Mouse (Mus musculus) small intestine, adult 2 months (tissue): Measurements from ENCODE around the gene Fermt3. TPM values are rescaled to one million over a fixed set of nuclear protein-coding genes. Genes with fewer than 3 reads are reported as not detected.
A peak's percentile ranks its signal among the peaks of the same experiment; 100 is the strongest.

Source experiments
- H3K27ac ChIP-seq: fragments of 200-500 bp; 2 replicates; pipeline ENCODE4 v1.5.1; 2012; ENCODE audit warnings: low read depth, low read length, control low read depth, inconsistent platforms; ENCODE audit not compliant: insufficient read depth
- H3K27me3 ChIP-seq: fragments of 200-500 bp; 2 replicates; pipeline ENCODE4 v1.6.1; 2012; ENCODE audit warnings: mild to moderate bottlenecking, moderate library complexity, low read length, inconsistent platforms; ENCODE audit not compliant: control insufficient read depth, insufficient read depth
- H3K36me3 ChIP-seq: fragments of 200-500 bp; 2 replicates; pipeline ENCODE4 v1.6.1; 2012; ENCODE audit warnings: mild to moderate bottlenecking, low read length, control low read depth, inconsistent platforms; ENCODE audit not compliant: control insufficient read depth, insufficient read depth
- H3K4me1 ChIP-seq: fragments of 200-500 bp; 2 replicates; pipeline ENCODE4 v1.6.1; 2012; ENCODE audit warnings: low read length, inconsistent platforms, mixed read lengths; ENCODE audit not compliant: control insufficient read depth, insufficient read depth, insufficient read length
- H3K4me3 ChIP-seq: fragments of 200-500 bp; 2 replicates; pipeline ENCODE4 v1.5.1; 2012; ENCODE audit warnings: low read depth, mild to moderate bottlenecking, control low read depth, inconsistent platforms, low read length, moderate library complexity
- CTCF ChIP-seq: fragments of 200-500 bp; IDR thresholded peaks from 2 replicates; pipeline ENCODE4 v1.5.1; 2012; ENCODE audit warnings: low read depth, mild to moderate bottlenecking, control low read depth, inconsistent platforms, low read length, moderate library complexity, mixed read lengths; ENCODE audit not compliant: insufficient replicate concordance, insufficient read length; ENCODE audit errors: extremely low read depth
- POLR2A ChIP-seq: fragments of 200-500 bp; IDR thresholded peaks from 2 replicates; pipeline ENCODE4 v1.6.1; 2012; ENCODE audit warnings: low read depth, mild to moderate bottlenecking, control low read depth, inconsistent platforms, low read length, moderate library complexity
- WGBS: fragments of 180-500 bp; shearing (Covaris S2); methylation state at CpG from one replicate; pipeline ENCODE4 v1.1.7; 2018; 5-methylcytosine and 5-hydroxymethylcytosine counted together
- polyA plus RNA-seq: library from polyadenylated mRNA; depleted of rRNA; stranded (reverse); fragments of >200 nt; gene quantifications from 2 replicates; pipeline ENCODE4 v1.2.3, GENCODE M21; 2012

Fermt3 gene
- polyA plus RNA-seq, 1 experiment, result 18.6 TPM

DNA sequence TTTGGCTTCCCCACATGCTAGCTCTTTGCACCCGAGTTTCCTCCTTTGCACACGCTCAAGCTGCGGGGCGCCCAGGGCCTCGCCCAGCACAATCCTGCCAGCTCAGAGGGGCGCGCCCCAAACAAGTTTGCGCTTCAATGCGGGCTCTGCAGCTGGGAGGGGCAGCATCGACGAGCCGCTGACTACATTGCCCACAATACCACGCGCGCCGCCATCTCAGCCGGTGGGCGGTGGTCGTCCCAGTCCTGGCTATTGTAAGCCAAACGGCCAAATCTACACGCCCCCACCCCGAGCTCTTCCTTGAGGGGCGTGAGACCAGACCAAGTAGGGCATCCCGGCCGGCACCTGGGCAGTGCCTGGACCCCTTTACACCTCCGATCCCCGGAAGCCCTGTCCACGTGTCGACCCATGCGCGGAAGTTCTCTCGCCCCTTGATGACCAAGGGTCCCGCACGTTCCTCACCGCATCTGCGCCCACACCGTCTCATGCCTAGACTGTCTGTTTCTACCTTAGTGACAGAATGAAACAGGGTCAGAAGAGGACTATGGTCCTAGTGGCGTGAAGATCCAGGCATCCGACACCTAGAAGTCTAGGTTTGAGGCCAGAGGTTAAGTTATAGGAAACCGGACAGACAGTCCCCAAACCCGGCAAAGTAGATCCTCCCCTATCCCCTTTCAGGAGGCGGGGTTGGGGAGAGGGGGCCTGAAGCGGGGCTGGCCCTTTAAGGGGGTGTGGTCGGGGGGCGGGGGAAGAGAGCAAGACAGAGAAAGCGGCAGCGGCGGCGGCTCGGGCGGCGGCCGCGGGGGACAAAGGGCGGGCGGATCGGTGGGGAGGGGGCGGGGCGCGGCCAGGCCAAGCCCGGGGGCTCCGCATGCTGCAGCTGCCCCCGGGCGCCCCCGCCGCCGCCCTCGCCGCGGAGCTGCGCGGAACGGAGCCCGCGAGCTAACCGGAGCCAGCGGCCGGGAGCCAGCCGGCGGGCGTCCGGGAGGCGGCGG, 44.8 kb downstream of the Fermt3 start, which contains the start of gene Ppp1r14b:
TSS of gene Ppp1r14b (plus strand) at position 758 of the 995 bp plus-strand sequence.
- TF ChIP-seq CTCF (no peak), POLR2A (peak; percentile 34)
- peaks cover 11% of the 10 kb centered on the region for H3K36me3 ChIP-seq
- H3K27ac ChIP-seq, result peak within 1 kb of the TSS; percentile 70
- peak within 1 kb of the TSS; percentile 69 for H3K4me3 ChIP-seq
- 2% methylated on average over 82 of the region's 84 CpGs for WGBS
- H3K4me1 ChIP-seq, result peaks cover 32% of the 10 kb centered on the region
- no peaks in the 10 kb centered on the region for H3K27me3 ChIP-seq

DNA sequence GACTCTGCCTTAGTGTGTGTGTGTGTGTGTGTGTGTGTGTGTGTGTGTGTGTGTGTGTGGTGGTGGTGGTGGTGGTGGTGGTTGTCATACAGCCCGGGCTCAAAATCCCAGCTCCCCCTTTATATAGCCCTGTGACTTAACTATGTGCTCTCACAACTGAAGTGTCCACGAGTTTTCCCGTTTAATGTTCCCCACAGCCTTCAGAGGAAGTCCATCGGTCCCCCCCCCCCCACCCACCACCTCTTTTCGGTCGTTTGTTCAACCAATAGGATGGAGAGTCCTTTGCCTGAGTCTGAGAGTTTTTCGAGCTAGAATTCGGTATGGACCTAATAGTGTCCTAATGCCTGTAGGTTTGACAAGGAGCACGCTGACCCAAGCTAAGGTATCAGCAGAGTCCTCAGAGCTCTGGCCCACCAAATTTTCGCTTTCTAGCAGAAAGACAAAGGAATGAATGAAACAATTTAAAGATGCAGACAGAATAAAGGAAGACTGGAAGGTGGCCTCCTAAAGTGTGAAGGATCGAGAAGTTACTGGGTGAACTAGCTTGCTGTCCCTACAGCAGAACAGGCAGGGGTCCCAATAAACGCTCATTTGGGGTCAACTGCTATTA, 45.6 kb downstream of the Fermt3 start:
- H3K36me3 ChIP-seq, result peaks cover 11% of the 10 kb centered on the region
- peak overlapping the region; percentile 29 for H3K27ac ChIP-seq
- WGBS, result 36% methylated on average over 12 of the region's 12 CpGs
- no peaks in the 10 kb centered on the region for H3K27me3 ChIP-seq
- H3K4me3 ChIP-seq, result peak overlapping the region; percentile 69
- peaks cover 26% of the 10 kb centered on the region for H3K4me1 ChIP-seq
- no peak for TF ChIP-seq CTCF
- no peak for TF ChIP-seq POLR2A

DNA sequence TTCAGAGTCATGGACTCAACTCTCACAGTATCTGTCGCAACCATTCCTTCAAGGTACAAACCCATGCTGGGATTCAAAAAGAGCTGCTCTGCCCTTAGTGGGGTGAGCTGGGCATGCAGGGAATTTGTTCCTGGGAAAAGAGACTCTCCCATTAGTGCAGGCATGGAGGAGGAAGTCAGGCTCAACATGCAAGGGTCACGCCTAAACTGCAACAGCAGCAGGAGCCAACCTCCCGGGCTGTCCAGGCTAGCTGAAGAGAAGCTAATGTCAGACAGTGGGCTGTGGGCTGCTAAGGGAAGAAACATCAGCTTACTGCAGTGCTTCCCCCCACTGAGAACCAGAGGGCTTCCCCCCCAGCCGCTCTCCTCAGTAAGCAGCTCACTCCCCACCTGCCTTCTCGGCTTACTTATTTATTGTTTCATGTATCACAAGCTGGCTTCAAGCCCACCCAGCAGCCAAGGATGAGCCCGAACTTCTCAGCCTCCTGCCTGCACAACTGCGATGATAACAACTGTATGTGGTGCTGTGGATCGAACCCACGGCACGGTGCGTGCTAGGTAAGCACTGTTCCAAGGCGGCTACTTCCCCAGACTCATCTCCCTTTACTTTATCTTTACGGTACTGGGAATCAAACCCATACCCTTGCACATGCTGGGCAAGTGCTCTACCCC, 46.9 kb downstream of the Fermt3 start:
- Histone ChIP-seq H3K4me3 (no peak overlapping the region), H3K36me3 (peaks cover 2% of the 10 kb centered on the region), H3K27ac (no peak overlapping the region), H3K27me3 (no peaks in the 10 kb centered on the region), H3K4me1 (peaks cover 23% of the 10 kb centered on the region)
- 70% methylated on average over 13 of the region's 13 CpGs for WGBS
- TF ChIP-seq CTCF (no peak), POLR2A (no peak)

DNA sequence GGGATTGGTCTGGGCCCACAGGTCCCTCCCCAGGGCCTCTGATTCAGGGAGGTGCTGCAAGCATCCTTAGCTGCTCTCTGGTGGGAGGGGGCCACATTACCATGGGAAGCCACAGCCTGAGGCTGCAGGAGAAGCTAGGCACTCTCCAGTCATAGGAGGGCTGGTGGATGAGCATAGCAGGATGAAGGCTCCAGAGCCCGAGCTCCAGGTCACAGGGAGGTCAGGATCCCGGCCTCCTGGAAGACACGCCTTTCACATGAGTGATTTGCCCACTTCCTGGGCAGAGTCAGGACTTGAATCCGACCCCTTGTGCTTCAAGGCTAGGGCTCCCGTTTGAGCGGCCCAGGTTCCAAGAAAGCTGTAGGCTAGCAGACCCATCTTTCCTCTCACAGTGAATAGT, 47.6 kb downstream of the Fermt3 start:
- WGBS, result 41% methylated on average over 6 of the region's 6 CpGs
- peaks cover 3% of the 10 kb centered on the region for H3K36me3 ChIP-seq
- TF ChIP-seq CTCF, result no peak
- no peak for TF ChIP-seq POLR2A
- peaks cover 26% of the 10 kb centered on the region for H3K4me1 ChIP-seq
- no peak overlapping the region for H3K4me3 ChIP-seq
- H3K27ac ChIP-seq, result peak overlapping the region; percentile 84; the same call in 1 of the 2 replicates
- H3K27me3 ChIP-seq, result no peaks in the 10 kb centered on the region

DNA sequence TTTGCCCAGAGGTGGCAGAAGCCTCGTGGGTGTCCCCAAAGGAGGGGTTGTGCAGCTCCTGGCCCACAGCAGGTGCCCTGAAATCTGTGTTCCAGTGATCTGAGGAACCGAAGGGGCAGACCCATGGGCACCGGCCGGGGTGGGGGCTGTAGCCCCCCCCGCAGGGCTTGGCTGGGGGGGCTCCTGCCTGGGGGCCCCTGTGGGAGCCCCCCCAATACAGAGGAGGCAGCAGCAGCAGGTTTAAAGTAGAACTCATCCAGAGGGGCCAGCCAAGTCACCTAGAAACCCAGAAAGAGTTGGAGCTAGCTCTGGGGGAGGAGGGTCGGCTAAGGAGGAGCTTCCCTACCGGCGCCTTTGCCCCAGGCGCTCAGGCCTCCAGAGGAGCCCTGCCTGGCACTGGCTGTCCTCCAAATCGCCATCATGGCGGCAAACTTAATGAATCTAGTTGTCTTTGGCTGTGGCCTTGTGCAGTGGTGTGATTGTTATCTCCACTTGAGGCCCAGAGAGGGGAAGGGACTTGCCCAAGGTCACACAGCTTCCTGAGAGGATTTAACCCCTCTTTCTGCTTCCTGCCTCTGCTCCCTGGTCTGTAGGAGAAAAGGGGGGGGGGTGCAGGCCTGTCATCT, 48.7 kb downstream of the Fermt3 start:
- TF ChIP-seq POLR2A, result no peak
- TF ChIP-seq CTCF, result no peak
- WGBS, result 13% methylated on average over 11 of the region's 11 CpGs
- Histone ChIP-seq H3K27ac (peak overlapping the region; percentile 84), H3K27me3 (no peaks in the 10 kb centered on the region), H3K4me3 (peak overlapping the region; percentile 92), H3K4me1 (peaks cover 32% of the 10 kb centered on the region), H3K36me3 (peaks cover 14% of the 10 kb centered on the region)

DNA sequence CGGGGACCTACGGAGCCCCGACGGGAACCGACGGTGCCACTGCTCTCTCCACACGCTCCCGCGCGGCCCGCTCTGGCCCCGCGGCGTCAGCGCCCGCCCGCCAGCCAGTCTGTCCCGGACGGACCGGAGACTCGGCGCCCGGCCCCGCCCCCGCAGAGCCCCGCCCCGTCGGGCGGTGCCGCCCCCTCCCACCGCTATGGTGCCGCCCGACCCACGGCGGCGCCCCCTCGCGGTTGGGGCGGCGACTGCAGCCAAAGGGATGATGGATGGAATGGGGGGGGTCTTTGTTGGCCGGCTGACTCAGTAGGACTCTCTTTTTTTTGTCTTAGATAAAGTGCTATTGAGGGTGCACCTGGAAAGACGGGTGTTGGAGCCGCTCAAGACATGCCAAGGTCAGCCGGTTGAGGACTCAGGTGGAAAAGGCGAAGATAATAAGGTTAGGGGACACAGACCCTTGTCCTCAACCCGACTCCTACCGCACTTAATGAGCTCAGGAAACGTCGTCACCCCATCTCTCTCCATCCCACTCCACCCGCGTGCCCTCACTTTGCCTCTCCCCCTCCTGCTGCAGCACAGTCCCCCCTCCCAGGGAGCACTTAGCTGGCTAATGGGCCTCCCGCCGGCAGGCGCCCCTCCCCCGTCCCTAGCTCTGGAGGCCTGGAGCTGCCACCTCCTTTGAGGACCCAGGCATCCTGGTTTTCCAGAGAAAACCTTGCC, 49.4 kb downstream of the Fermt3 start:
- 1% methylated on average over 54 of the region's 55 CpGs for WGBS
- Histone ChIP-seq H3K4me1 (peaks cover 32% of the 10 kb centered on the region), H3K27ac (peak overlapping the region; percentile 100), H3K36me3 (peaks cover 21% of the 10 kb centered on the region), H3K4me3 (peak overlapping the region; percentile 92), H3K27me3 (no peaks in the 10 kb centered on the region)
- TF ChIP-seq CTCF (peak; percentile 79; the same call in 1 of the 2 replicates), POLR2A (peak; percentile 94)

DNA sequence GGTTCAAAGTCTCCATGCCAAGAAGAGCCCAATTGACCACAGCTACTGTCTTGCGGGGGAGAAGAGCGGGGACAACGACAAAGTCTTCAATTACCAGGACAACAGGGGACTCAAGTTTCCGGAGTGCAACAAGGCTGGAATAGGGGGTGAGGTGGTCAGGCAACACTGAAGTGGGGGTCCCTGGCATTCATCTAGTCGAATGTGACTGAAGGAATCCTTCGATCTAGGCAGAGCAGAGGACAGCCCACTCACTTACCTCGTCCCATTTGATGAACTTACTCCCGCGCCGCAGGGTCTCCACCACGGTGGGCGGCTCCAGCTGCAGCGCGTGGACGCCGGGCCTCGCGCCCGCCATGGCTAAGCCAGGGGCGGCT, 50.0 kb downstream of the Fermt3 start:
- H3K4me1 ChIP-seq, result peaks cover 32% of the 10 kb centered on the region
- WGBS, result under 1% methylated on average over 20 of the region's 20 CpGs
- H3K4me3 ChIP-seq, result peak overlapping the region; percentile 92
- H3K27ac ChIP-seq, result peak overlapping the region; percentile 100
- no peaks in the 10 kb centered on the region for H3K27me3 ChIP-seq
- TF ChIP-seq POLR2A (no peak), CTCF (no peak)
- H3K36me3 ChIP-seq, result peaks cover 27% of the 10 kb centered on the region
